Mouse (Mus musculus) frontal cortex, adult 2 months (tissue): Measurements from ENCODE around the gene Zfp963. TPM values are rescaled to one million over a fixed set of nuclear protein-coding genes. Genes with fewer than 3 reads are reported as not detected.
"Not testable (repeated sequence)": the region's sequence is repeated elsewhere in the genome, so short reads cannot be mapped to it uniquely, and the experiment has no call there.

Source experiments
- DNase-seq, 2 experiments: peaks; one replicate each; pipeline ENCODE4 v3.0.0; 2022; ENCODE audit warnings: low spot score in 1 of 2; ENCODE audit errors: extremely low spot score in 1 of 2
- polyA plus RNA-seq: library from polyadenylated mRNA; depleted of rRNA; stranded (reverse); fragments of >200 nt; gene quantifications from 2 replicates; pipeline ENCODE4 v1.2.3, GENCODE M21; 2012; rRNA removed

The Zfp963 gene
- polyA plus RNA-seq, 1 experiment: 6.9 TPM

DNA sequence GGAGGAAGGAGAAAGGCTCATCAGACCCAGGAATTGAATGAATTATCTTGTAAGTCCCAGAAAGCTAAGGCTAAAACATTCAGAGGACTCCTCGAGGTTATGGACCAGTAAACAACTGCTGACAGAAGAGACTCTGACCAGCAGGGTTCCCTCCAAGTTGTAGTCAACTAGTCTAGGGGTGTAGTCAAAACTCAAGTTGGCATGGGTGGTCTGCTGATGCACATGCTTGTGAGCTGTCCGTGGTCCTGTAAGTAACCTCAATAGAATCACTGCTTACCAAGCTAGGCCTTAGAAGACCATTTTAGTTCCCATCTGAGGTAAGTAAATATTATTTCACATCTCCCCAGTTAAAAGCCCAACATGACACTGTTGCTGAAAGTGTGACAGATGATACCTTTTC is 8.5 kb downstream of the Zfp963 start:
- DNase-seq: no peak

GRCm38 (mm10) chr8:69740763-69741162 is 9.0 kb downstream of the Zfp963 start:
- no peak for DNase-seq

DNA sequence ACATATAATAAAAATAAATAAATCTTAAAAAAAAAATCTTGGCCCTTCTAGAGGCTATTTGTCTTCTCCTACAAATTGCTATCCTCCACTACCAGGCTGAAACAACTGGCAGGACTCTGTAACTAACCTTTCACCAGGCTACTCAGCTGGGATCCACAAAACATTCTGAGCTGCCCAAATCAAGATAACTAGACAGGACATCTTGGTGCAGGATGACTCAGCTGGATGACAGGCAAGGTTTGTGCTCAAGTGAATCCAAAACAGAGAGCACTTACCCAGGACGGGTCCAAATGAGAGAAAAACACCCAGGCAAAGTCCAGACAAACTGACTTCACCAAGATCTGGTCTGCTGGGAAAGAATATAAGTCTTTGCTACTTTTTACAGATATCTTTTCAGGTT is 14.3 kb downstream of the Zfp963 start:
- no peak for DNase-seq

DNA sequence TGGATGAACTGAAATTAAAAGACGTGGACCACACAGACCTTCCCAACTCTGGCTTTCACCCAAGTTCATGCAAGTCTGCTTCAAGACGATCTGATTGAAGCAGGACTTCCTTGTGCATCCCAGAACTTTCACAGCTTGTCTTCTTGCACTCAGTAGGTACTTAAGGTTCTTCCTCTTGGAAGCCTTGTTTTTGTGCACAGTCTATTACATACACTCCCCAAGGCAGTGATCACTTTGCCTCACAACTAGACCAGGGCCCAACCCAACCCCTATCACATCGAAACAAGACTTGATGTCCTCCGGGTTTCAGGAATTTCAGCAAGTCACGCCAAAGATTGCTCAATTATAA is 32.6 kb downstream of the Zfp963 start:
- DNase-seq: no peak

DNA sequence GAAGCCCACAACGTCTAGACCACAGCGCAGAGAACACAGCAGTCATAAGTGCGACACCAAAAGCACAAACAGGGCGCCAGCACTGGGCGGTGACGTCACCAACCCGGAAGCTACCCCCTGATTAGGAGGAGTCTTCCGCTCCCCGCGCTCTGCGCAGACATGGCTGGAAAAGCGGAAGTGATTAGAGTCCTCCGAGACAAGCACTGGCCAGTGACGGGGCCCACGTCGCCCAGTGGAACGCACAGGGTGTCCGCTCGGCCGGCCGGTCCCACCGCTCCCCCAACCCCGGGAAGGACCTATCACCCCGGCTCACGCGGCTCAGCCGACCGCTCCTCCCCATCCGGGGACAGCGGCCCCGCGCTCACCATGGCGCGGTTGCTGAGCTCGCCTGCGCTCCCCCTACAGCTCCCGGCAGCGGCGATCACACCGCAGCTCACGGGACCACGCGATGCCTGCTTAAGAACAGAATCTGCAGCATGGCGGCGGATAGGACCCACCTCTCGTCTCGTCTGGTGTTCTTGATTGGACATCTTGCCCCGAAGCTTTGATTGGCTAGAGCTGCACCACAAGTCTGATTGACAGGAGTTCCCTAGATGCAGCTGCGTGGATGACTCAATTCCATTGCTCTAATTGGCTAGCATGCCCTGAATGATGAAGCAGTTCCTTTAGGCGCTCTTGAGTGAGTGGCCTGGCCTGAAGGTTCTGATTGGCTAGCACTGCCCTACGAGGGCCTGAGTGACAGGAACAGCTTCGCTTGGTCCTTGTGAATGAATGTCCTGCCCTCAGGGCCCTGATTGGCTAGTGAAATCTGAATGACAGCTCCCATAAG is 33.2 kb downstream of the Zfp963 start:
- peak; percentile 97 to 100 for DNase-seq

GRCm38 (mm10) chr8:69715366-69715765 is 34.4 kb downstream of the Zfp963 start:
- no peak for DNase-seq

DNA sequence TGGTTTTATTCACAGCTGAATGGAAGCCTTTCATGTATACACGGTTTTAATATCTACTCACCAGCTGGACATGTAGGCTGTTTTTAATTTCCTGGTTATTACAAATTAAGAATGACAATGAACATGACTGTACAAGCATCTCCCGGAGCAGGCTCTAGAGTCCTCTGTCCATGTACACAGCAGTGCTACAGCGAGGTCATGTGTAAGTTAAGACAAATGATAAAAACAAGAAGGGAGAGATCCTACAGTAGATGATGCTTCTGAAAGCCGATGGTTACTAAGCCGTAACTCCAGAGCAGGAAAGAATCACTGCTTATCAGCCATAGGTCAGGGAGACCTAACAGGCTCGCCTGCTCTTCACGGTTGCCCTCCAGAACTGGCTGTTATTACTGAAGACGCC is 36.3 kb downstream of the Zfp963 start:
- no peak for DNase-seq

DNA sequence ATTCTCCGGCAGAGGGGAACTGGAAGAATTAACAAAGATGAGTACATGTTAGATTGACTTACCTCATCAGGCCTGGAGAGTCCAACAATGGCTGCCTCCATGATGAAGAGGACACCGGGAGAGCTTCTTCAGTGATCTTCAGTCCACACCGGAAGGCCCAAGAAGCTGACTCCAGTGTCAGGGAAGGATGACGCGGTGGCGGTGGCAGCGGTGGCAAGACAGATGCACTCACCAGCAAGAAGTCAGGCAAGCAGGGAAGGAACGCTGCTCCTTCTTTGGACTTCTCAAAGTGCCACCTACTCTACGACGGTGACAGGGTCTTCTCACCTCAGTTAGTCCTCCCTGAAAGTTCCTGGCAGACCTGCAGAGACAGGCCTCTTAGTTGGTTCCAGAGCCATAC is 39.1 kb downstream of the Zfp963 start, which contains the start of gene Zfp869:
TSS of gene Zfp869 (minus strand) at position 101 of the 400 bp plus-strand sequence.
- not testable (repeated sequence) for DNase-seq

GRCm38 (mm10) chr8:69701810-69702209 is 48.0 kb downstream of the Zfp963 start:
- no peak for DNase-seq

Other genes with a start within 250 kb of the Zfp963 start
- 0.04 TPM in 1 of 2 replicates, not detected in the other for gene Gm7697, start 227.0 kb downstream of the Zfp963 start, polyA plus RNA-seq
- 12.6 and 15.7 TPM in 2 replicates for gene Zfp868, start 124.4 kb downstream of the Zfp963 start, polyA plus RNA-seq
- 2.7 and 2.9 TPM in 2 replicates for gene Zfp964, start 95.5 kb downstream of the Zfp963 start, polyA plus RNA-seq
- 20.2 and 20.4 TPM in 2 replicates for gene Zfp869, start 39.2 kb downstream of the Zfp963 start, polyA plus RNA-seq
- gene Gm20422, start 24.9 kb upstream of the Zfp963 start, polyA plus RNA-seq: 0.92 TPM in 1 of 2 replicates, not detected in the other
- 50.6 and 51.6 TPM in 2 replicates for gene Atp13a1, start 41.2 kb upstream of the Zfp963 start, polyA plus RNA-seq
- 22.4 and 23.2 TPM in 2 replicates for gene Zfp866, start 41.2 kb upstream of the Zfp963 start, polyA plus RNA-seq
- 14.3 and 16.9 TPM in 2 replicates for gene Gmip, start 58.7 kb upstream of the Zfp963 start, polyA plus RNA-seq
- 0.76 and 0.86 TPM in 2 replicates for gene Lpar2, start 72.5 kb upstream of the Zfp963 start, polyA plus RNA-seq
- gene Pbx4, start 82.5 kb upstream of the Zfp963 start, polyA plus RNA-seq: 40.0 and 45.6 TPM in 2 replicates
- gene Cilp2, start 137.7 kb upstream of the Zfp963 start, polyA plus RNA-seq: 1.4 and 1.9 TPM in 2 replicates
- gene Tssk6, start 152.2 kb upstream of the Zfp963 start, polyA plus RNA-seq: 0.22 and 0.46 TPM in 2 replicates
- gene Ndufa13, start 152.6 kb upstream of the Zfp963 start, polyA plus RNA-seq: 189 and 193 TPM in 2 replicates
- 41.1 and 45.9 TPM in 2 replicates for gene Yjefn3, start 152.7 kb upstream of the Zfp963 start, polyA plus RNA-seq
- gene Gatad2a, start 246.4 kb upstream of the Zfp963 start, polyA plus RNA-seq: 28.6 and 31.0 TPM in 2 replicates